10 mouse cellular contexts compared by ENCODE assay signal in genomic region chr12:79975466-79976239, GRCm38 (mm10).
DNase-seq lines count a peak whose midpoint lies in the region; ATAC-seq and TF ChIP-seq lines count a peak whose summit lies in the region.
"Had no signal": no experiment of that assay in that cellular context is flagged by ENCODE, and none has a peak within 500 bp of the region (broad histone marks: within the 10 kb centered on the region; RNA-seq: fewer than 3 reads in every experiment).

No protein-coding gene starts in this region.

- no peak for TF ChIP-seq CTCF in gastrocnemius, adult 2 months (IDR thresholded peaks at IDR 0.05)
- TF ChIP-seq CTCF in lung, embryonic 14.5 days (IDR thresholded peaks at IDR 0.05; ENCODE audit: low read depth), result no peak
- no peak for TF ChIP-seq CTCF in embryonic fibroblast, embryonic 13.5 days (IDR thresholded peaks at IDR 0.05; ENCODE audit: borderline replicate concordance, insufficient read depth, low read length)

- 16% methylated on average over 9 of the region's 9 CpGs for WGBS in lung, embryonic 14.5 days
- 57% methylated on average over 9 of the region's 9 CpGs for WGBS in neural tube, embryonic 13.5 days
- WGBS in midbrain, embryonic 13.5 days, result 75% methylated on average over 9 of the region's 9 CpGs

- H3K27me3 ChIP-seq in lung, embryonic 14.5 days (ENCODE audit: insufficient read depth, low read length), result no peaks in the 10 kb centered on the region
- H3K27me3 ChIP-seq in neural tube, embryonic 13.5 days, result no peaks in the 10 kb centered on the region
- no peaks in the 10 kb centered on the region for H3K27me3 ChIP-seq in midbrain, embryonic 13.5 days

- TF ChIP-seq POLR2A in embryonic fibroblast, embryonic 13.5 days (IDR thresholded peaks at IDR 0.05; ENCODE audit: low read depth, low read length), result no peak

- intact Hi-C loops in gastrocnemius, adult 2 months (cut with DNase I), result no loop called here

- no peaks in the 10 kb centered on the region for H3K9me3 ChIP-seq in lung, embryonic 14.5 days (ENCODE audit: low read depth, low read length)
- H3K9me3 ChIP-seq in neural tube, embryonic 13.5 days, result no peaks in the 10 kb centered on the region
- no peaks in the 10 kb centered on the region for H3K9me3 ChIP-seq in midbrain, embryonic 13.5 days

- H3K4me1 ChIP-seq in lung, embryonic 14.5 days (ENCODE audit: insufficient read depth), result peaks cover 44% of the 10 kb centered on the region
- H3K4me1 ChIP-seq in embryonic fibroblast, embryonic 13.5 days (ENCODE audit: control insufficient read depth, insufficient read depth, low read length), result peaks cover 14% of the 10 kb centered on the region
- peaks cover 32% of the 10 kb centered on the region for H3K4me1 ChIP-seq in neural tube, embryonic 13.5 days (replicated peaks)
- H3K4me1 ChIP-seq in midbrain, embryonic 13.5 days (replicated peaks), result peaks cover 21% of the 10 kb centered on the region

- H3K4me2 ChIP-seq in lung, embryonic 14.5 days, result no peak overlapping the region
- no peak overlapping the region for H3K4me2 ChIP-seq in neural tube, embryonic 13.5 days
- no peak overlapping the region for H3K4me2 ChIP-seq in midbrain, embryonic 13.5 days (replicated peaks)

- no peak for DNase-seq in gastrocnemius, adult 2 months
- no peak for DNase-seq in gastrocnemius, postnatal 4 days (ENCODE audit: low spot score in 2 of 2)
- DNase-seq in lung, embryonic 14.5 days, result peak; percentile 90
- DNase-seq in lung, adult 18-20 months, result no peak
- no peak for DNase-seq in layer of hippocampus, adult 9-10 months (ENCODE audit: low spot score)
- DNase-seq: adrenal gland, adult 8-10 months; cerebellum, postnatal 14 days had no signal

- H3K9ac ChIP-seq in lung, embryonic 14.5 days, result no peak overlapping the region
- no peak overlapping the region for H3K9ac ChIP-seq in neural tube, embryonic 13.5 days
- H3K9ac ChIP-seq in midbrain, embryonic 13.5 days (replicated peaks), result no peak overlapping the region

- H3K4me3 ChIP-seq in gastrocnemius, adult 2 months, result no peak overlapping the region
- H3K4me3 ChIP-seq in lung, embryonic 14.5 days (ENCODE audit: low read depth, low read length), result no peak overlapping the region
- no peak overlapping the region for H3K4me3 ChIP-seq in embryonic fibroblast, embryonic 13.5 days (ENCODE audit: insufficient read depth, low read length)
- H3K4me3 ChIP-seq in neural tube, embryonic 13.5 days, result no peak overlapping the region
- no peak overlapping the region for H3K4me3 ChIP-seq in midbrain, embryonic 13.5 days (replicated peaks)

- peak overlapping the region; percentile 43 for H3K27ac ChIP-seq in gastrocnemius, adult 2 months
- peak overlapping the region; percentile 93 for H3K27ac ChIP-seq in lung, embryonic 14.5 days (ENCODE audit: low read depth)
- peak overlapping the region; percentile 92 for H3K27ac ChIP-seq in embryonic fibroblast, embryonic 13.5 days (ENCODE audit: insufficient read depth, low read length)
- H3K27ac ChIP-seq in neural tube, embryonic 13.5 days (replicated peaks), result peak overlapping the region; percentile 52
- H3K27ac ChIP-seq in midbrain, embryonic 13.5 days, result no peak overlapping the region

- peak; percentile 85 for ATAC-seq in lung, embryonic 14.5 days (ENCODE audit: insufficient read depth)
- ATAC-seq in neural tube, embryonic 13.5 days (ENCODE audit: low read depth), result no peak
- no peak for ATAC-seq in midbrain, embryonic 13.5 days

- H3K36me3 ChIP-seq in lung, embryonic 14.5 days (ENCODE audit: insufficient read depth), result no peaks in the 10 kb centered on the region
- no peaks in the 10 kb centered on the region for H3K36me3 ChIP-seq in neural tube, embryonic 13.5 days
- H3K36me3 ChIP-seq in midbrain, embryonic 13.5 days, result no peaks in the 10 kb centered on the region
